Mouse (Mus musculus) liver, embryonic 14.5 days (tissue): ENCODE measurements at regions not wholly inside any gene's neighbourhood (a gene's known extent, or its start where the extent isn't known, plus 50 kb on each side); places are given as distances from the start of the nearest gene placed in this dataset.

Experiments used
- CTCF ChIP-seq: IDR thresholded peaks from 2 replicates; pipeline ENCODE4 v1.5.1; 2016; ENCODE audit warnings: antibody characterized with exemption, low read depth, control low read depth
- EP300 ChIP-seq: IDR thresholded peaks from 2 replicates; pipeline ENCODE4 v1.6.1; 2016; ENCODE audit warnings: antibody characterized with exemption, low read depth

DNA sequence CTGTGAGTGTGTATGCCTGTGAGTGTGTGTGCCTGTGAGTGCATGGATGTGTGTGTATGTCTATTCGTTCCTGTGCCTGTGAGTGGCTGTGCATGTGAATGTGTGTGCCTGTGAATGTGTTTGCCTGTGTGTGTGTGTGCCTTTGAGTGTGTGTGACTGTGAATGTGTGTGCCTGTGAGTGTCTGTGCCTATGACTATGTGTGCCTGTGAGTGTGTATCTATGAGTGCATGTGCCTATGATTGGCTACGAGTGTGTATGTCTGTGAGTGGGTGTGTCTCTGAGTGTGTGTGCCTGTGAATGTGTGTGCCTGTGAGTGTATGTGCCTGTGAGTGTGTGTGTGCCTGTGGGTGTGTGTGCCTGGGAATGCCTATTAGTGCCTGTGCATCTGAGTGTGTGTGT lies 731.6 kb downstream of the Lrriq3 start:
- TF ChIP-seq CTCF (no peak), EP300 (no peak)
